Mouse (Mus musculus) heart, adult 2 months (tissue): Measurements from ENCODE around the gene Dhcr24.

ENCODE experiments used
- CTCF ChIP-seq: fragments of 200-600 bp; IDR thresholded peaks from 2 replicates; pipeline ENCODE4 v1.8.1; 2022; ENCODE audit warnings: antibody characterized with exemption, mild to moderate bottlenecking, moderate library complexity
- EP300 ChIP-seq: fragments of 200-500 bp; IDR thresholded peaks from 2 replicates; pipeline ENCODE4 v1.6.1; 2011; ENCODE audit warnings: low read depth, low read length, control low read depth; ENCODE audit not compliant: insufficient read depth
- POLR2A ChIP-seq: fragments of 200-500 bp; IDR thresholded peaks from 2 replicates; pipeline ENCODE4 v1.6.1; 2011; ENCODE audit warnings: mild to moderate bottlenecking, low read depth, low read length, control low read depth; ENCODE audit not compliant: insufficient read depth

DNA sequence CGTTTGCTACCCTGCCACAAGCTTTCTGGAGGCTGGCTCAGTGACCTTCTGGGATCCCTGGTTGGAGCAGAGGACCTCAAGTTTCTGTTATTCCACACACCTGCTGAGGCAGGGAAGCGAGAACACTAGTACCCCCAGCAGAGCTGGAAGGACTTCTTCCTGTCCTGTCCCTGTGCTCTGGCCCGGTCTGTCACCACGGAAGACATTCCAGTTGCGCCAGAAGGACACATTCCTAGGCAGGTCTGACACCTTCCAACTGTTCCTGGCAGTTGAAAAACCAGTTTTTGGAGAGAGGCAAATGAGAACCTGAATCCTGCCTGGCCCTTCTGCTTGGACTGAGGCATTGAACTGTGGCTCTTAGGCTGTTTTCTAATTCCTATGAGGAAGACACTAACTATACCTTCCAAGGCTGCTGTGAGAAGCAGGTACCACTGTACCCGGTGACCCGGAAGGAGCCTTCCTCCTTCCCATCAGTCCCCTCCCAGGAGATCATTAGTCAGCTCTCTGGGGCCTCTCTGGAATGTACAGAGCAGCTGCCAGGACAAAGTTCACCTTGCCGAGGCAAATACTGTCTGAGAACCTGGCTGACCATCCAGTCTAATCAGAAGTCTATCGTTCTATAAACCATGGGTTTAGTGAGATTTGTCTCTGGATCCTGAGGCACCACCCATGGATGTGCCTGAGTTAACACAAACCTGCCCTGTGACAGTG is 68.0 kb downstream of the Dhcr24 start:
- no peak for TF ChIP-seq CTCF
- TF ChIP-seq POLR2A: no peak
- TF ChIP-seq EP300: no peak
